In the genomic region with DNA sequence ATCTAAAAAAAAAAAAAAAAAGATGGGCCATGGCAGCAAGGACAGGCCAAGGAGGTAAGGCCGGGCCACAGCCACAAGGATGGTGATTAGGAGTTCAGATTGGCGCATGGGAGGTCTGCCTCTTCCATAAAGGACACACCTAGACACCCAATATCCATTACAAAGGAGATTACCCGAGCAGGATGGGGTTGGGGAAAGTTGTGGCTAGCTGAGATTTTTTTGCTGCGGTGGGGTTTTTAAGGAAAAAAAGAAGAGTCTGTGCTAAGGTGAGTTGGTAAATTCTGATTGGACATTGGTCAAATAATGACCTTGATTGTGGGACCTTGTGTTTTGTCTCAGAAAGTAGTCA, we compare ENCODE assay signal across 24 mouse cellular contexts. TPM values are rescaled to one million over a fixed set of nuclear protein-coding genes. Genes with fewer than 3 reads are reported as not detected.
DNase-seq lines count a peak whose midpoint lies in the region; ATAC-seq and TF ChIP-seq lines count a peak whose summit lies in the region.
"Had no signal": no experiment of that assay in that cellular context is flagged by ENCODE, and none has a peak within 500 bp of the region (broad histone marks: within the 10 kb centered on the region; RNA-seq: fewer than 3 reads in every experiment).

No protein-coding gene starts in this region.

- H3K79me2 ChIP-seq in macrophage (ENCODE audit: inconsistent target) = peaks cover under 1% of the 10 kb centered on the region; the same call in 1 of the 2 replicates

- ATAC-seq in midbrain, postnatal 0 days (ENCODE audit: low FRiP score) = no peak
- ATAC-seq: forebrain, embryonic 15.5 days; intestine, postnatal 0 days had no signal

- H3K9ac ChIP-seq in ES-Bruce4 (ENCODE audit: low read depth, poor library complexity, severe bottlenecking) = peak overlapping the region; percentile 57; the same call in 1 of the 2 replicates
- no peak overlapping the region for H3K9ac ChIP-seq in midbrain, postnatal 0 days (replicated peaks; ENCODE audit: low read length, poor library complexity, severe bottlenecking)
- H3K9ac ChIP-seq: embryonic facial prominence, embryonic 13.5 days; forebrain, embryonic 12.5 days; forebrain, embryonic 15.5 days; hindbrain, embryonic 12.5 days; hindbrain, embryonic 15.5 days had no signal

- H3K27ac ChIP-seq in heart, embryonic 10.5 days = no peak overlapping the region
- H3K27ac ChIP-seq in ES-Bruce4 (ENCODE audit: insufficient read depth, low read length) (peak overlapping the region; percentile 100), macrophage (peak overlapping the region; percentile 97; the same call in 1 of the 2 replicates)
- H3K27ac ChIP-seq in midbrain, postnatal 0 days (ENCODE audit: low read depth, low read length) = no peak overlapping the region
- H3K27ac ChIP-seq in embryonic facial prominence, embryonic 10.5 days (replicated peaks) = no peak overlapping the region
- H3K27ac ChIP-seq: embryonic facial prominence, embryonic 13.5 days; forebrain, embryonic 12.5 days; forebrain, embryonic 15.5 days; hindbrain, embryonic 12.5 days; hindbrain, embryonic 15.5 days had no signal

- H3K4me1 ChIP-seq in heart, embryonic 10.5 days = no peaks in the 10 kb centered on the region
- H3K4me1 ChIP-seq in ES-Bruce4 (ENCODE audit: control insufficient read depth, insufficient read depth, low read length) = peaks cover 6% of the 10 kb centered on the region
- H3K4me1 ChIP-seq in midbrain, postnatal 0 days (ENCODE audit: insufficient read depth, low read length) = no peaks in the 10 kb centered on the region
- no peaks in the 10 kb centered on the region for H3K4me1 ChIP-seq in embryonic facial prominence, embryonic 10.5 days
- H3K4me1 ChIP-seq: embryonic facial prominence, embryonic 13.5 days; forebrain, embryonic 12.5 days; forebrain, embryonic 15.5 days; hindbrain, embryonic 12.5 days; hindbrain, embryonic 15.5 days had no signal

- TF ChIP-seq EP300 in ES-Bruce4 (IDR thresholded peaks at IDR 0.05; ENCODE audit: insufficient read depth, low read depth, low read length) = peak; percentile 99

- no peak overlapping the region for H3K4me2 ChIP-seq in midbrain, postnatal 0 days (ENCODE audit: low read depth, low read length, poor library complexity, severe bottlenecking)
- H3K4me2 ChIP-seq: embryonic facial prominence, embryonic 13.5 days; forebrain, embryonic 12.5 days; forebrain, embryonic 15.5 days; hindbrain, embryonic 12.5 days; hindbrain, embryonic 15.5 days had no signal

- no peak for TF ChIP-seq POLR2A in ES-Bruce4 (IDR thresholded peaks at IDR 0.05; ENCODE audit: insufficient read depth, low read length)

- peak; percentile 1 for DNase-seq in heart, embryonic 10.5 days (ENCODE audit: low spot score)
- no peak for DNase-seq in heart, adult 8-10 months (ENCODE audit: low spot score)
- peak; percentile 99 for DNase-seq in R1 (ENCODE audit: low read depth, low spot score)
- no peak for DNase-seq in testis, postnatal 10 days (ENCODE audit: low spot score)
- DNase-seq in midbrain, postnatal 0 days (ENCODE audit: low spot score) = no peak
- no peak for DNase-seq in embryonic facial prominence, embryonic 10.5 days (ENCODE audit: low spot score)
- DNase-seq: adrenal gland, postnatal 10 days; adrenal gland, postnatal 36 days; B cell, adult 2 months; cerebellum, adult 11 months; cerebellum, adult 2 months; cerebellum, adult 9-11 months; cerebellum, postnatal 25 days; gastrocnemius, postnatal 25 days had no signal

- no peaks in the 10 kb centered on the region for H3K36me3 ChIP-seq in heart, embryonic 10.5 days
- H3K36me3 ChIP-seq in ES-Bruce4 (ENCODE audit: control insufficient read depth, insufficient read depth, low read length, poor library complexity, severe bottlenecking) = no peaks in the 10 kb centered on the region
- H3K36me3 ChIP-seq in macrophage (ENCODE audit: inconsistent target) = no peaks in the 10 kb centered on the region
- H3K36me3 ChIP-seq in midbrain, postnatal 0 days (ENCODE audit: insufficient read depth, low read length) = no peaks in the 10 kb centered on the region
- H3K36me3 ChIP-seq in embryonic facial prominence, embryonic 10.5 days (replicated peaks) = peaks cover 10% of the 10 kb centered on the region; the same call in 1 of the 2 replicates
- H3K36me3 ChIP-seq: embryonic facial prominence, embryonic 13.5 days; forebrain, embryonic 12.5 days; forebrain, embryonic 15.5 days; hindbrain, embryonic 12.5 days; hindbrain, embryonic 15.5 days had no signal

- WGBS in heart, embryonic 10.5 days = 78% methylated on average over 4 of the region's 4 CpGs
- WGBS in macrophage (ENCODE audit: missing documents) = 96% methylated on average over 4 of the region's 4 CpGs
- 59% methylated on average over 4 of the region's 4 CpGs for WGBS in midbrain, postnatal 0 days
- WGBS in embryonic facial prominence, embryonic 10.5 days = 77% methylated on average over 4 of the region's 4 CpGs

- H3K9me3 ChIP-seq in heart, embryonic 10.5 days = no peaks in the 10 kb centered on the region
- H3K9me3 ChIP-seq in ES-Bruce4 (replicated peaks; ENCODE audit: control insufficient read depth, insufficient read depth, low read length, poor library complexity, severe bottlenecking) = no peaks in the 10 kb centered on the region
- no peaks in the 10 kb centered on the region for H3K9me3 ChIP-seq in midbrain, postnatal 0 days (ENCODE audit: low read length)
- no peaks in the 10 kb centered on the region for H3K9me3 ChIP-seq in embryonic facial prominence, embryonic 10.5 days
- H3K9me3 ChIP-seq: forebrain, embryonic 12.5 days; forebrain, embryonic 15.5 days; hindbrain, embryonic 12.5 days; hindbrain, embryonic 15.5 days had no signal

- H3K4me3 ChIP-seq in heart, embryonic 10.5 days = no peak overlapping the region
- H3K4me3 ChIP-seq in ES-Bruce4 (ENCODE audit: low read depth, low read length) (no peak overlapping the region), macrophage (ENCODE audit: inconsistent target) (no peak overlapping the region)
- H3K4me3 ChIP-seq in midbrain, postnatal 0 days (ENCODE audit: low read depth, low read length) = no peak overlapping the region
- no peak overlapping the region for H3K4me3 ChIP-seq in embryonic facial prominence, embryonic 10.5 days
- H3K4me3 ChIP-seq: embryonic facial prominence, embryonic 13.5 days; erythroblast, embryonic 14.5 days; forebrain, embryonic 12.5 days; forebrain, embryonic 15.5 days; hindbrain, embryonic 12.5 days; hindbrain, embryonic 15.5 days had no signal

- no peak for TF ChIP-seq CTCF in ES-Bruce4 (IDR thresholded peaks at IDR 0.05; ENCODE audit: low read depth, low read length)
- TF ChIP-seq CTCF in midbrain, postnatal 0 days (IDR thresholded peaks at IDR 0.05) = no peak

- H3K27me3 ChIP-seq in heart, embryonic 10.5 days (ENCODE audit: insufficient read depth, poor library complexity, severe bottlenecking) = peaks cover 5% of the 10 kb centered on the region; the same call in 1 of the 2 replicates
- H3K27me3 ChIP-seq in ES-Bruce4 (ENCODE audit: control insufficient read depth, insufficient read depth, low read length, poor library complexity, severe bottlenecking) = no peaks in the 10 kb centered on the region
- H3K27me3 ChIP-seq in midbrain, postnatal 0 days (ENCODE audit: insufficient read depth, low read length) = no peaks in the 10 kb centered on the region
- peaks cover 8% of the 10 kb centered on the region for H3K27me3 ChIP-seq in embryonic facial prominence, embryonic 10.5 days (replicated peaks; ENCODE audit: low read depth, poor library complexity, severe bottlenecking)
- H3K27me3 ChIP-seq: CH12.LX; embryonic facial prominence, embryonic 13.5 days; forebrain, embryonic 15.5 days; hindbrain, embryonic 12.5 days; hindbrain, embryonic 15.5 days had no signal

RNA-seq across cellular contexts. Expression of gene Tgif1, which starts 25.2 kb away (rescaled TPM):
- 31.5 and 58.1 TPM in 2 replicates for polyA plus RNA-seq in heart, embryonic 10.5 days (2016; fragmentation: Nextera tagmentation; extraction: Ambion mirVana)
- 1 to 10 TPM; 2.8 to 4.8 (median 3.9) TPM for total RNA-seq in heart, adult 8-10 months (2022)
- 218 and 227 TPM in 2 replicates for polyA plus RNA-seq in ES-Bruce4 (2011; ENCODE audit: insufficient read depth, insufficient read length, low read depth, missing spikeins)
- 1,000 to 10,000 TPM in 1 of 26 experiments, 100 to 1,000 TPM in 25; 155 to 1,067 (median 440) TPM for total RNA-seq in macrophage (2018; cell fraction: chromatin; rRNA removed)
- 100 to 1,000 TPM in 18 of 26 experiments, 10 to 100 TPM in 8; 49.4 to 328 (median 151) TPM for total RNA-seq in macrophage (2018; cell fraction: cytosol; rRNA removed)
- 1,000 to 10,000 TPM in 4 of 26 experiments, 100 to 1,000 TPM in 22; 178 to 1,168 (median 515) TPM for total RNA-seq in macrophage (2018; cell fraction: nucleus; rRNA removed)
- 68.9 to 96.0 TPM (median 82.3 TPM) in 3 replicates for polyA plus RNA-seq in macrophage (2018)
- 5.6 and 5.8 TPM in 2 replicates for total RNA-seq in midbrain, postnatal 0 days (2014; rRNA removed)
- 3.8 and 4.2 TPM in 2 replicates for polyA plus RNA-seq in midbrain, postnatal 0 days (2015; fragmentation: Nextera tagmentation; extraction: Ambion mirVana)
- polyA plus RNA-seq in embryonic facial prominence, embryonic 10.5 days (2016; fragmentation: Nextera tagmentation; extraction: Ambion mirVana) = 110 and 112 TPM in 2 replicates

Comparison
In these comparisons a context has a peak if more than half of its experiments do, and no peak if none do; other contexts are left out.
1. DNase-seq: peak in heart, embryonic 10.5 days (single experiment) and R1 (single experiment); none in heart, adult 8-10 months (single experiment), testis, postnatal 10 days (single experiment), midbrain, postnatal 0 days (single experiment) and embryonic facial prominence, embryonic 10.5 days (single experiment).
2. H3K27ac ChIP-seq: peak in ES-Bruce4 (single experiment) and macrophage (single experiment); none in heart, embryonic 10.5 days (single experiment), midbrain, postnatal 0 days (single experiment) and embryonic facial prominence, embryonic 10.5 days (single experiment).